Mouse (Mus musculus): ENCODE data around the gene Ethe1. TPM values are rescaled to one million over a fixed set of nuclear protein-coding genes. Genes with fewer than 3 reads are reported as not detected.

Ethe1 gene
- polyA plus RNA-seq (2015; fragmentation: Nextera tagmentation; extraction: Ambion mirVana) = 27.3 and 27.8 TPM in 2 replicates

- peak within 1 kb of the TSS; percentile 71 for H3K4me2 ChIP-seq (replicated peaks)
- peak within 1 kb of the TSS; percentile 39 for H3K9ac ChIP-seq
- WGBS = 7% methylated on average over 30 of the region's 30 CpGs
- H3K4me1 ChIP-seq = peaks cover 10% of the 10 kb centered on the region
- no peaks in the 10 kb centered on the region for H3K36me3 ChIP-seq
- peak within 1 kb of the TSS; percentile 29; the same call in 1 of the 2 replicates for H3K27ac ChIP-seq (replicated peaks)
- peaks cover 23% of the 10 kb centered on the region for H3K27me3 ChIP-seq
- ATAC-seq (ENCODE audit: insufficient number of reproducible peaks, low FRiP score, low TSS enrichment, low read depth) = peak; percentile 67
- no peaks in the 10 kb centered on the region for H3K9me3 ChIP-seq (replicated peaks)
- H3K4me3 ChIP-seq (replicated peaks) = peak within 1 kb of the TSS; percentile 60
Measured at GRCm38 (mm10) chr7:24587330-24588105, at the start of gene Ethe1, which contains the start of gene Zfp575. Ethe1 (plus strand) TSS chr7:24587543. Zfp575 (minus strand) TSS chr7:24587641.

GRCm38 (mm10) chr7:24537591-24537990 lies 49.8 kb upstream of the Ethe1 start:
- no peaks in the 10 kb centered on the region for H3K27me3 ChIP-seq
- ATAC-seq (ENCODE audit: insufficient number of reproducible peaks, low FRiP score, low TSS enrichment, low read depth) = no peak
- H3K4me2 ChIP-seq (replicated peaks) = no peak overlapping the region
- no peak overlapping the region for H3K9ac ChIP-seq
- H3K27ac ChIP-seq (replicated peaks) = no peak overlapping the region
- H3K4me3 ChIP-seq (replicated peaks) = no peak overlapping the region
- WGBS = 80% methylated on average over 5 of the region's 5 CpGs
- peaks cover 14% of the 10 kb centered on the region for H3K4me1 ChIP-seq
- H3K36me3 ChIP-seq = peaks cover 38% of the 10 kb centered on the region
- H3K9me3 ChIP-seq (replicated peaks) = no peaks in the 10 kb centered on the region

- Histone ChIP-seq H3K27me3 (no peaks in the 10 kb centered on the region), H3K36me3 (peaks cover 34% of the 10 kb centered on the region), H3K4me2 (replicated peaks) (no peak overlapping the region), H3K4me3 (replicated peaks) (no peak overlapping the region), H3K9ac (no peak overlapping the region), H3K27ac (replicated peaks) (no peak overlapping the region), H3K4me1 (peaks cover 12% of the 10 kb centered on the region), H3K9me3 (replicated peaks) (no peaks in the 10 kb centered on the region)
- 39% methylated on average over 5 of the region's 5 CpGs for WGBS
- ATAC-seq (ENCODE audit: insufficient number of reproducible peaks, low FRiP score, low TSS enrichment, low read depth) = no peak
Measured at GRCm38 (mm10) chr7:24538154-24538553, 49.2 kb upstream of the Ethe1 start.

GRCm38 (mm10) chr7:24538701-24539100 lies 48.6 kb upstream of the Ethe1 start:
- H3K4me3 ChIP-seq (replicated peaks) = no peak overlapping the region
- H3K9ac ChIP-seq = no peak overlapping the region
- no peaks in the 10 kb centered on the region for H3K9me3 ChIP-seq (replicated peaks)
- ATAC-seq (ENCODE audit: insufficient number of reproducible peaks, low FRiP score, low TSS enrichment, low read depth) = no peak
- peaks cover 29% of the 10 kb centered on the region for H3K36me3 ChIP-seq
- 80% methylated on average over 5 of the region's 5 CpGs for WGBS
- no peak overlapping the region for H3K4me2 ChIP-seq (replicated peaks)
- no peak overlapping the region for H3K27ac ChIP-seq (replicated peaks)
- peaks cover 7% of the 10 kb centered on the region for H3K4me1 ChIP-seq
- no peaks in the 10 kb centered on the region for H3K27me3 ChIP-seq

- WGBS = 85% methylated on average over 4 of the region's 4 CpGs
- H3K36me3 ChIP-seq = peaks cover 19% of the 10 kb centered on the region
- H3K4me2 ChIP-seq (replicated peaks) = no peak overlapping the region
- no peak overlapping the region for H3K4me3 ChIP-seq (replicated peaks)
- no peaks in the 10 kb centered on the region for H3K9me3 ChIP-seq (replicated peaks)
- no peak overlapping the region for H3K9ac ChIP-seq
- no peaks in the 10 kb centered on the region for H3K27me3 ChIP-seq
- no peak overlapping the region for H3K27ac ChIP-seq (replicated peaks)
- no peaks in the 10 kb centered on the region for H3K4me1 ChIP-seq
- no peak for ATAC-seq (ENCODE audit: insufficient number of reproducible peaks, low FRiP score, low TSS enrichment, low read depth)
Measured at GRCm38 (mm10) chr7:24539686-24540085, 47.7 kb upstream of the Ethe1 start.

GRCm38 (mm10) chr7:24544506-24544905 lies 42.8 kb upstream of the Ethe1 start:
- Histone ChIP-seq H3K4me1 (peaks cover 13% of the 10 kb centered on the region), H3K36me3 (peaks cover 9% of the 10 kb centered on the region; the same call in 1 of the 2 replicates), H3K9me3 (replicated peaks) (no peaks in the 10 kb centered on the region), H3K4me2 (replicated peaks) (no peak overlapping the region), H3K9ac (no peak overlapping the region), H3K4me3 (replicated peaks) (no peak overlapping the region), H3K27ac (replicated peaks) (no peak overlapping the region), H3K27me3 (no peaks in the 10 kb centered on the region)
- ATAC-seq (ENCODE audit: insufficient number of reproducible peaks, low FRiP score, low TSS enrichment, low read depth) = no peak
- 88% methylated on average over 2 of the region's 2 CpGs for WGBS

GRCm38 (mm10) chr7:24546068-24546614 lies 41.2 kb upstream of the Ethe1 start, which contains the start of the genes Pinlyp and Xrcc1:
Pinlyp (minus strand) TSS chr7:24546118.
Xrcc1 (plus strand) TSS chr7:24546289.
- H3K4me3 ChIP-seq (replicated peaks) = peak within 1 kb of the TSS; percentile 82
- H3K27me3 ChIP-seq = no peaks in the 10 kb centered on the region
- peaks cover 21% of the 10 kb centered on the region; the same call in 1 of the 2 replicates for H3K36me3 ChIP-seq
- peaks cover 13% of the 10 kb centered on the region for H3K4me1 ChIP-seq
- peak within 1 kb of the TSS; percentile 87 for H3K9ac ChIP-seq
- H3K4me2 ChIP-seq (replicated peaks) = peak within 1 kb of the TSS; percentile 75
- ATAC-seq (ENCODE audit: insufficient number of reproducible peaks, low FRiP score, low TSS enrichment, low read depth) = no peak
- peak within 1 kb of the TSS; percentile 84 for H3K27ac ChIP-seq (replicated peaks)
- H3K9me3 ChIP-seq (replicated peaks) = no peaks in the 10 kb centered on the region
- WGBS = 23% methylated on average over 13 of the region's 13 CpGs

- Histone ChIP-seq H3K4me3 (replicated peaks) (peak overlapping the region; percentile 82), H3K4me1 (peaks cover 13% of the 10 kb centered on the region), H3K36me3 (peaks cover 25% of the 10 kb centered on the region), H3K9ac (peak overlapping the region; percentile 87), H3K27ac (replicated peaks) (peak overlapping the region; percentile 84), H3K4me2 (replicated peaks) (peak overlapping the region; percentile 75), H3K9me3 (replicated peaks) (no peaks in the 10 kb centered on the region), H3K27me3 (no peaks in the 10 kb centered on the region)
- under 1% methylated on average over 57 of the region's 57 CpGs for WGBS
- ATAC-seq (ENCODE audit: insufficient number of reproducible peaks, low FRiP score, low TSS enrichment, low read depth) = peak; percentile 97
Measured at GRCm38 (mm10) chr7:24546634-24547389, 40.5 kb upstream of the Ethe1 start.

GRCm38 (mm10) chr7:24547534-24548036 lies 39.8 kb upstream of the Ethe1 start:
- H3K4me2 ChIP-seq (replicated peaks) = peak overlapping the region; percentile 75
- peaks cover 13% of the 10 kb centered on the region for H3K4me1 ChIP-seq
- H3K27ac ChIP-seq (replicated peaks) = peak overlapping the region; percentile 84; the same call in 1 of the 2 replicates
- H3K9ac ChIP-seq = peak overlapping the region; percentile 87
- peak overlapping the region; percentile 82 for H3K4me3 ChIP-seq (replicated peaks)
- WGBS = 20% methylated on average over 13 of the region's 13 CpGs
- no peaks in the 10 kb centered on the region for H3K9me3 ChIP-seq (replicated peaks)
- ATAC-seq (ENCODE audit: insufficient number of reproducible peaks, low FRiP score, low TSS enrichment, low read depth) = no peak; the same call in 1 of the 2 replicates
- no peaks in the 10 kb centered on the region for H3K27me3 ChIP-seq
- peaks cover 32% of the 10 kb centered on the region for H3K36me3 ChIP-seq

GRCm38 (mm10) chr7:24551985-24552759 lies 35.2 kb upstream of the Ethe1 start:
- H3K27ac ChIP-seq (replicated peaks) = no peak overlapping the region
- no peak overlapping the region for H3K4me3 ChIP-seq (replicated peaks)
- no peak overlapping the region for H3K9ac ChIP-seq
- H3K4me1 ChIP-seq = peaks cover 9% of the 10 kb centered on the region
- H3K27me3 ChIP-seq = no peaks in the 10 kb centered on the region
- peaks cover 60% of the 10 kb centered on the region for H3K36me3 ChIP-seq
- no peaks in the 10 kb centered on the region for H3K9me3 ChIP-seq (replicated peaks)
- 83% methylated on average over 12 of the region's 12 CpGs for WGBS
- no peak for ATAC-seq (ENCODE audit: insufficient number of reproducible peaks, low FRiP score, low TSS enrichment, low read depth)
- no peak overlapping the region for H3K4me2 ChIP-seq (replicated peaks)
